Mouse (Mus musculus): ENCODE measurements around the gene Pcdh7.

DNA sequence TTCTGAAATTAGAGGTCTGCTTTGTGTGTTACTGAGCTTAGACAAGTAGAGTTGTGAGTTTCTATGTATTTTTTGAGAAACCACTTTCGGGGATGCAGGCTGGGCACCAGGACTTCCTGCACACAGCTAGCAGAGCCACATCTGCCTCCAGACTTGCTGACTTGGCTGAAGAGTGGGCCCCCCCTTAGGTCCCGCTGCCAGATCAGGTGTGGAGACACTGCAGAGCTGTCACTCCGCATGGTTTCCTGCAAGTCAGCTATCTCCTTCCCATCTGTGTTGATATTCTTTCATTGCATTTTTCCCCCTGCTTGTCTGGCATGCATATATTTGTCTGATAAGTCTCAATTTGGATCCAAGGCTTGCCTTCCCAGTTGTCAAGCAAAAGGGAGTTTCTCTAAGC, 52.6 kb downstream of the Pcdh7 start:
- TF ChIP-seq CTCF (IDR thresholded peaks at IDR 0.05; ENCODE audit: borderline replicate concordance, extremely low read depth, insufficient read depth, insufficient read length): no peak
- TF ChIP-seq POLR2A (IDR thresholded peaks at IDR 0.05; ENCODE audit: borderline replicate concordance, extremely low read depth, insufficient read depth, insufficient read length, poor library complexity, severe bottlenecking): no peak

Data from brain, embryonic 14.5 days (tissue).